Mouse (Mus musculus): Measurements from ENCODE around the gene Bpifa3. TPM values are rescaled to one million over a fixed set of nuclear protein-coding genes. Genes with fewer than 3 reads are reported as not detected.
"Not testable (repeated sequence)": the region's sequence is repeated elsewhere in the genome, so short reads cannot be mapped to it uniquely, and the experiment has no call there.

The Bpifa3 gene
- polyA plus RNA-seq, 1 experiment from 2014 or later: not detected

- no peak for DNase-seq
- H3K27ac ChIP-seq (ENCODE audit: low read depth): no peak overlapping the region
- H3K4me2 ChIP-seq: no peak overlapping the region
- no peak overlapping the region for H3K4me3 ChIP-seq (ENCODE audit: low read depth, low read length)
- H3K9me3 ChIP-seq (ENCODE audit: low read depth, low read length): no peaks in the 10 kb centered on the region
- H3K27me3 ChIP-seq (ENCODE audit: insufficient read depth, low read length): no peaks in the 10 kb centered on the region
- WGBS: 92% methylated on average over 5 of the region's 5 CpGs
- no peak for ATAC-seq (ENCODE audit: insufficient read depth)
- no peak for TF ChIP-seq CTCF (IDR thresholded peaks at IDR 0.05; ENCODE audit: low read depth)
- H3K36me3 ChIP-seq (ENCODE audit: insufficient read depth): no peaks in the 10 kb centered on the region
- no peak overlapping the region for H3K9ac ChIP-seq
- H3K4me1 ChIP-seq (ENCODE audit: insufficient read depth): no peaks in the 10 kb centered on the region
Measured at GRCm38 (mm10) chr2:154163306-154163705, 33.2 kb downstream of the Bpifa3 start.

- no peaks in the 10 kb centered on the region for H3K9me3 ChIP-seq (ENCODE audit: low read depth, low read length)
- H3K27ac ChIP-seq (ENCODE audit: low read depth): no peak overlapping the region
- H3K4me3 ChIP-seq (ENCODE audit: low read depth, low read length): no peak overlapping the region
- WGBS: 38% methylated on average over 3 of the region's 3 CpGs
- no peaks in the 10 kb centered on the region; the same call in 1 of the 2 replicates for H3K4me1 ChIP-seq (ENCODE audit: insufficient read depth)
- TF ChIP-seq CTCF (IDR thresholded peaks at IDR 0.05; ENCODE audit: low read depth): no peak
- H3K27me3 ChIP-seq (ENCODE audit: insufficient read depth, low read length): no peaks in the 10 kb centered on the region
- no peak for ATAC-seq (ENCODE audit: insufficient read depth)
- H3K9ac ChIP-seq: no peak overlapping the region
- no peaks in the 10 kb centered on the region for H3K36me3 ChIP-seq (ENCODE audit: insufficient read depth)
- DNase-seq: peak; percentile 4
- H3K4me2 ChIP-seq: no peak overlapping the region
Measured at GRCm38 (mm10) chr2:154169172-154169571, 39.0 kb downstream of the Bpifa3 start.

GRCm38 (mm10) chr2:154171621-154172020, 41.5 kb downstream of the Bpifa3 start:
- H3K4me2 ChIP-seq: no peak overlapping the region
- H3K27me3 ChIP-seq (ENCODE audit: insufficient read depth, low read length): no peaks in the 10 kb centered on the region
- no peak overlapping the region for H3K27ac ChIP-seq (ENCODE audit: low read depth)
- no peaks in the 10 kb centered on the region; the same call in 1 of the 2 replicates for H3K4me1 ChIP-seq (ENCODE audit: insufficient read depth)
- ATAC-seq (ENCODE audit: insufficient read depth) (no peak), DNase-seq (no peak)
- 65% methylated on average over 6 of the region's 6 CpGs for WGBS
- no peaks in the 10 kb centered on the region for H3K36me3 ChIP-seq (ENCODE audit: insufficient read depth)
- TF ChIP-seq CTCF (IDR thresholded peaks at IDR 0.05; ENCODE audit: low read depth): no peak
- H3K9ac ChIP-seq: no peak overlapping the region
- no peaks in the 10 kb centered on the region for H3K9me3 ChIP-seq (ENCODE audit: low read depth, low read length)
- H3K4me3 ChIP-seq (ENCODE audit: low read depth, low read length): no peak overlapping the region

- Histone ChIP-seq H3K9me3 (ENCODE audit: low read depth, low read length) (no peaks in the 10 kb centered on the region), H3K4me2 (no peak overlapping the region), H3K36me3 (ENCODE audit: insufficient read depth) (no peaks in the 10 kb centered on the region), H3K9ac (no peak overlapping the region), H3K4me3 (ENCODE audit: low read depth, low read length) (no peak overlapping the region), H3K27me3 (ENCODE audit: insufficient read depth, low read length) (no peaks in the 10 kb centered on the region), H3K27ac (ENCODE audit: low read depth) (no peak overlapping the region), H3K4me1 (ENCODE audit: insufficient read depth) (no peaks in the 10 kb centered on the region; the same call in 1 of the 2 replicates)
- no peak for ATAC-seq (ENCODE audit: insufficient read depth)
- DNase-seq: peak; percentile 75
- peak; percentile 80 for TF ChIP-seq CTCF (IDR thresholded peaks at IDR 0.05; ENCODE audit: low read depth)
- WGBS: 21% methylated on average over 1 of the region's 1 CpGs
Measured at GRCm38 (mm10) chr2:154173313-154173712, 43.2 kb downstream of the Bpifa3 start.

- H3K9ac ChIP-seq; ATAC-seq (ENCODE audit: insufficient read depth); H3K36me3 ChIP-seq (ENCODE audit: insufficient read depth); H3K4me2 ChIP-seq; H3K4me1 ChIP-seq (ENCODE audit: insufficient read depth); H3K9me3 ChIP-seq (ENCODE audit: low read depth, low read length); H3K27me3 ChIP-seq (ENCODE audit: insufficient read depth, low read length); DNase-seq; H3K4me3 ChIP-seq (ENCODE audit: low read depth, low read length); H3K27ac ChIP-seq (ENCODE audit: low read depth): not testable (repeated sequence)
- WGBS: 81% methylated on average over 7 of the region's 7 CpGs
Measured at GRCm38 (mm10) chr2:154181900-154182299, 51.8 kb downstream of the Bpifa3 start.

- not testable (repeated sequence) for H3K9me3 ChIP-seq (ENCODE audit: low read depth, low read length); DNase-seq; H3K4me3 ChIP-seq (ENCODE audit: low read depth, low read length); H3K9ac ChIP-seq; H3K4me2 ChIP-seq; H3K27ac ChIP-seq (ENCODE audit: low read depth); H3K4me1 ChIP-seq (ENCODE audit: insufficient read depth); H3K36me3 ChIP-seq (ENCODE audit: insufficient read depth); ATAC-seq (ENCODE audit: insufficient read depth); H3K27me3 ChIP-seq (ENCODE audit: insufficient read depth, low read length)
- WGBS: 57% methylated on average over 4 of the region's 4 CpGs
Measured at GRCm38 (mm10) chr2:154183061-154183460, 52.9 kb downstream of the Bpifa3 start.

- WGBS: 57% methylated on average over 6 of the region's 6 CpGs
- Histone ChIP-seq H3K4me1 (ENCODE audit: insufficient read depth) (no peaks in the 10 kb centered on the region), H3K4me3 (ENCODE audit: low read depth, low read length) (no peak overlapping the region), H3K27me3 (ENCODE audit: insufficient read depth, low read length) (no peaks in the 10 kb centered on the region), H3K9ac (no peak overlapping the region), H3K9me3 (ENCODE audit: low read depth, low read length) (no peaks in the 10 kb centered on the region), H3K27ac (ENCODE audit: low read depth) (peak overlapping the region; percentile 72), H3K4me2 (no peak overlapping the region), H3K36me3 (ENCODE audit: insufficient read depth) (no peaks in the 10 kb centered on the region)
- DNase-seq (peak; percentile 71), ATAC-seq (ENCODE audit: insufficient read depth) (peak; percentile 70; the same call in 1 of the 2 replicates)
- TF ChIP-seq CTCF (IDR thresholded peaks at IDR 0.05; ENCODE audit: low read depth): no peak
Measured at GRCm38 (mm10) chr2:154185319-154185718, 55.2 kb downstream of the Bpifa3 start.

- Histone ChIP-seq H3K27ac (ENCODE audit: low read depth) (peak overlapping the region; percentile 72), H3K36me3 (ENCODE audit: insufficient read depth) (no peaks in the 10 kb centered on the region), H3K9me3 (ENCODE audit: low read depth, low read length) (no peaks in the 10 kb centered on the region), H3K27me3 (ENCODE audit: insufficient read depth, low read length) (no peaks in the 10 kb centered on the region), H3K4me1 (ENCODE audit: insufficient read depth) (no peaks in the 10 kb centered on the region), H3K9ac (no peak overlapping the region), H3K4me2 (no peak overlapping the region), H3K4me3 (ENCODE audit: low read depth, low read length) (no peak overlapping the region)
- 57% methylated on average over 3 of the region's 3 CpGs for WGBS
- TF ChIP-seq CTCF (IDR thresholded peaks at IDR 0.05; ENCODE audit: low read depth): no peak
- DNase-seq (peak; percentile 32), ATAC-seq (ENCODE audit: insufficient read depth) (peak; percentile 65)
Measured at GRCm38 (mm10) chr2:154185748-154186147, 55.6 kb downstream of the Bpifa3 start.

All from lung, embryonic 14.5 days (tissue).